9 mouse cellular contexts compared by ENCODE assay signal in genomic region chr2:102077554-102077953, GRCm38 (mm10).
DNase-seq lines count a peak whose midpoint lies in the region; ATAC-seq lines count a peak whose summit lies in the region.
"Had no signal": no experiment of that assay in that cellular context is flagged by ENCODE, and none has a peak within 500 bp of the region (broad histone marks: within the 10 kb centered on the region; RNA-seq: fewer than 3 reads in every experiment).

No protein-coding gene starts in this region.

- intact Hi-C loops in left cerebral cortex, postnatal 36 days (cut with DNase I), result no loop called here

- DNase-seq in neural tube, embryonic 10.5 days (ENCODE audit: extremely low spot score, low spot score), result peak; percentile 72
- peak; percentile 56 to 71 for DNase-seq in adrenal gland, postnatal 36 days
- peak; percentile 72 for DNase-seq in embryonic facial prominence, embryonic 10.5 days (ENCODE audit: low spot score)
- DNase-seq in left cerebral cortex, postnatal 36 days (ENCODE audit: low spot score in 2 of 2), result peak; percentile 71 to 77
- peak; percentile 68 to 75 for DNase-seq in thymus, postnatal 36 days

- no peaks in the 10 kb centered on the region for H3K4me1 ChIP-seq in neural tube, embryonic 15.5 days
- no peaks in the 10 kb centered on the region for H3K4me1 ChIP-seq in embryonic facial prominence, embryonic 10.5 days
- H3K4me1 ChIP-seq in hindbrain, embryonic 15.5 days (replicated peaks), result no peaks in the 10 kb centered on the region
- H3K4me1 ChIP-seq: neural tube, embryonic 12.5 days had no signal

- H3K36me3 ChIP-seq in neural tube, embryonic 15.5 days, result 0 out of 2 replicates have a peak, but pooled peaks cover 5% of the 10 kb centered on the region
- H3K36me3 ChIP-seq in embryonic facial prominence, embryonic 10.5 days (replicated peaks), result peaks cover 41% of the 10 kb centered on the region
- no peaks in the 10 kb centered on the region for H3K36me3 ChIP-seq in hindbrain, embryonic 15.5 days

- WGBS in neural tube, embryonic 15.5 days, result 53% methylated on average over 4 of the region's 4 CpGs
- 43% methylated on average over 4 of the region's 4 CpGs for WGBS in embryonic facial prominence, embryonic 10.5 days
- 50% methylated on average over 4 of the region's 4 CpGs for WGBS in hindbrain, embryonic 15.5 days

- no peak overlapping the region for H3K27ac ChIP-seq in neural tube, embryonic 15.5 days (replicated peaks)
- no peak overlapping the region for H3K27ac ChIP-seq in embryonic facial prominence, embryonic 10.5 days (replicated peaks)
- no peak overlapping the region for H3K27ac ChIP-seq in hindbrain, embryonic 15.5 days (replicated peaks)
- H3K27ac ChIP-seq: neural tube, embryonic 12.5 days had no signal

- no peak overlapping the region for H3K4me3 ChIP-seq in neural tube, embryonic 15.5 days (replicated peaks)
- H3K4me3 ChIP-seq in embryonic facial prominence, embryonic 10.5 days, result no peak overlapping the region
- H3K4me3 ChIP-seq in hindbrain, embryonic 15.5 days, result no peak overlapping the region
- H3K4me3 ChIP-seq: neural tube, embryonic 12.5 days had no signal

- no peak overlapping the region for H3K9ac ChIP-seq in neural tube, embryonic 15.5 days (replicated peaks)
- H3K9ac ChIP-seq in hindbrain, embryonic 15.5 days, result no peak overlapping the region
- H3K9ac ChIP-seq: neural tube, embryonic 12.5 days had no signal

- H3K27me3 ChIP-seq in neural tube, embryonic 15.5 days (replicated peaks), result no peaks in the 10 kb centered on the region
- H3K27me3 ChIP-seq in embryonic facial prominence, embryonic 10.5 days (replicated peaks; ENCODE audit: low read depth, poor library complexity, severe bottlenecking), result no peaks in the 10 kb centered on the region
- H3K27me3 ChIP-seq in hindbrain, embryonic 15.5 days, result no peaks in the 10 kb centered on the region
- H3K27me3 ChIP-seq: neural tube, embryonic 12.5 days had no signal

- H3K9me3 ChIP-seq in neural tube, embryonic 15.5 days (replicated peaks), result no peaks in the 10 kb centered on the region
- H3K9me3 ChIP-seq in embryonic facial prominence, embryonic 10.5 days, result 0 out of 2 replicates have a peak, but pooled peaks cover 4% of the 10 kb centered on the region
- H3K9me3 ChIP-seq in hindbrain, embryonic 15.5 days, result no peaks in the 10 kb centered on the region
- H3K9me3 ChIP-seq: neural tube, embryonic 12.5 days had no signal

- no peak overlapping the region for H3K4me2 ChIP-seq in neural tube, embryonic 15.5 days
- no peak overlapping the region for H3K4me2 ChIP-seq in hindbrain, embryonic 15.5 days
- H3K4me2 ChIP-seq: neural tube, embryonic 12.5 days had no signal

- ATAC-seq in neural tube, embryonic 15.5 days (ENCODE audit: low FRiP score), result no peak
- 0 out of 2 replicates have a peak, but pooled peaks have one; percentile 27 for ATAC-seq in hindbrain, embryonic 15.5 days (ENCODE audit: low FRiP score, low read depth)
- peak; percentile 47; the same call in 1 of the 2 replicates for ATAC-seq in neutrophil, adult 5-6 weeks (ENCODE audit: extremely low read depth, insufficient number of reproducible peaks, low FRiP score, poor library complexity, severe bottlenecking)
